Mouse (Mus musculus) limb, embryonic 14.5 days (tissue): ENCODE measurements around the gene Gpr55. TPM values are rescaled to one million over a fixed set of nuclear protein-coding genes. Genes with fewer than 3 reads are reported as not detected.

Experiments
- ATAC-seq: fragments of 200-750 bp; cut with Nextera tagmentation; 2 replicates; pipeline ENCODE4 v1.8.0; 2017; ENCODE audit warnings: low read depth, moderate number of reproducible peaks, moderate TSS enrichment; ENCODE audit not compliant: low FRiP score
- DNase-seq: peaks from one replicate; pipeline ENCODE4 v3.0.0-alpha.2; 2015; ENCODE audit warnings: low spot score
- H3K27ac ChIP-seq: fragments of 300-500 bp; sonication (generic); replicated peaks from 2 replicates; pipeline ENCODE4 v1.5.1; 2014; ENCODE audit warnings: low read depth, mild to moderate bottlenecking, low read length, moderate library complexity, mixed read lengths
- H3K27me3 ChIP-seq: fragments of 300-500 bp; sonication (generic); 2 replicates; pipeline ENCODE4 v1.6.1; 2014; ENCODE audit warnings: low read length, mixed read lengths; ENCODE audit not compliant: control insufficient read depth, insufficient read depth
- H3K36me3 ChIP-seq: fragments of 300-500 bp; sonication (generic); 2 replicates; pipeline ENCODE4 v1.6.1; 2014; ENCODE audit warnings: mild to moderate bottlenecking, low read length, moderate library complexity, mixed read lengths; ENCODE audit not compliant: control insufficient read depth, insufficient read depth
- H3K4me1 ChIP-seq: fragments of 300-500 bp; sonication (generic); 2 replicates; pipeline ENCODE4 v1.6.1; 2014; ENCODE audit warnings: antibody characterized with exemption, low read length, mixed read lengths; ENCODE audit not compliant: control insufficient read depth, insufficient read depth
- H3K4me2 ChIP-seq: fragments of 300-500 bp; sonication (generic); replicated peaks from 2 replicates; pipeline ENCODE4 v1.6.1; 2014; ENCODE audit warnings: low read depth, mild to moderate bottlenecking, low read length, moderate library complexity; ENCODE audit not compliant: severe bottlenecking
- H3K4me3 ChIP-seq: fragments of 300-500 bp; sonication (generic); replicated peaks from 2 replicates; pipeline ENCODE4 v1.5.1; 2014; ENCODE audit warnings: low read length
- H3K9ac ChIP-seq: fragments of 300-500 bp; sonication (generic); 2 replicates; pipeline ENCODE4 v1.6.1; 2014; ENCODE audit warnings: mild to moderate bottlenecking, low read depth, low read length, moderate library complexity; ENCODE audit not compliant: severe bottlenecking
- H3K9me3 ChIP-seq: fragments of 300-500 bp; sonication (generic); 2 replicates; pipeline ENCODE4 v1.6.1; 2016; ENCODE audit warnings: low read length; ENCODE audit not compliant: control insufficient read depth
- POLR2A ChIP-seq: fragments of 200-500 bp; IDR thresholded peaks from 2 replicates; pipeline ENCODE4 v1.8.0; 2012; ENCODE audit warnings: inconsistent platforms, mild to moderate bottlenecking, moderate library complexity, borderline replicate concordance; ENCODE audit not compliant: insufficient read depth, insufficient read length; ENCODE audit errors: extremely low read depth
- WGBS: fragments of 180-500 bp; shearing (Covaris S2); extraction: QIAGEN DNeasy Blood & Tissue Kit; methylation state at CpG from one replicate; pipeline ENCODE4 v1.1.7; 2014; 5-methylcytosine and 5-hydroxymethylcytosine counted together
- polyA plus RNA-seq, 2 experiments: library from polyadenylated mRNA; depleted of rRNA in 1 of 2; stranded (reverse) in 1 of 2; unstranded in 1 of 2; fragments of >200 nt; fragmentation: Nextera tagmentation in 1 of 2; extraction: Ambion mirVana in 1 of 2; gene quantifications; 2 replicates each; pipeline versions ENCODE4 v1.2.1 to v1.2.3; 2012 to 2014

The Gpr55 gene
- polyA plus RNA-seq, 2 experiments = 0.11 TPM; not detected in 1

GRCm38 (mm10) chr1:85928057-85928687 is 32.6 kb downstream of the Gpr55 start, which contains the start of gene 4933407L21Rik:
Gene 4933407L21Rik, plus strand, starts transcription at chr1:85928483.
- WGBS = 59% methylated on average over 4 of the region's 4 CpGs
- ATAC-seq = peak; percentile 86

DNA sequence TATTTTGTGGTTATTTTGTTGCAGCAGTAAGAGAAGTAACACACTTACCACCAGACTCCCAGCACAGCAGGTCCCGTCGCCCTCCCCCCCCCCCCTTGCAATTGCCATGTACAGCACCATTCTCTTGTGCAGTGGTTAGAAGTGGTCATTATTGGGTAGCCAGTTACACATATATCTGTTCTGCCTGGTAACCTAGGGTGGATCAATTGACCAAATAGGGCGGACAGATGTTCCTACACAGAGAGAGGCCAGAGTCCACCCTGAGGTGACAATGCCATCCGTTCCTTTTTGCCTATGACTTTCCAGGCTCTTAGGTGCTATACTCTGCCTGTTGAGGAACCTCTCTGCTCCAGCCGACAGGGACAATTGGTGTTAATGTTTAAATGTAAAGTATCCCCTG is 35.6 kb downstream of the Gpr55 start:
- ATAC-seq = no peak
- Histone ChIP-seq H3K36me3 (no peaks in the 10 kb centered on the region), H3K9ac (no peak overlapping the region)

More at GRCm38 (mm10) chr1:85928057-85928687, 32.6 kb downstream of the Gpr55 start, which contains the start of gene 4933407L21Rik:
- Histone ChIP-seq H3K36me3 (no peaks in the 10 kb centered on the region), H3K9me3 (no peaks in the 10 kb centered on the region), H3K4me2 (0 out of 2 replicates have a peak within 1 kb of the TSS, but pooled peaks have one; percentile 7), H3K27ac (peak within 1 kb of the TSS; percentile 58), H3K9ac (no peak within 1 kb of the TSS), H3K4me3 (no peak within 1 kb of the TSS), H3K27me3 (no peaks in the 10 kb centered on the region), H3K4me1 (peaks cover 20% of the 10 kb centered on the region)
- DNase-seq = peak; percentile 92
- no peak for TF ChIP-seq POLR2A

DNA sequence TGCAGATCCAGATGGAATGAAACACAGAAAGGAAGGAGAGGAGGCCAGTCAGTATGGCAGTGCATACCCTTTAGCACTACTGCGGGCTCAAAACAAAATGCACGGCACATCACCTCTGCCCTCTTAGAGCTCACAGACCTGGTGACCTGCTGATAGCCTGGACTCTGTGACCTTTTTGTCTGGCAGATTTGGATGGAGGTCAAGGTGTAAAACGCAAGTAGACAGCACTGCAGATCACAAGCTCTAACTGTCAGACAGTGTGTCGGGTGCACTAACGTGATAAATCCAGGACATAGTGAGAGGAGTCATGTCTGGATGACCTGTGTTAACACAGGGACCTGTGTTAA is 38.0 kb downstream of the Gpr55 start:
- Histone ChIP-seq H3K9me3 (no peaks in the 10 kb centered on the region), H3K27me3 (no peaks in the 10 kb centered on the region), H3K4me3 (no peak overlapping the region), H3K9ac (no peak overlapping the region), H3K27ac (no peak overlapping the region), H3K4me2 (no peak overlapping the region), H3K4me1 (peaks cover 3% of the 10 kb centered on the region; the same call in 1 of the 2 replicates), H3K36me3 (no peaks in the 10 kb centered on the region)
- TF ChIP-seq POLR2A = no peak
- WGBS = 72% methylated on average over 5 of the region's 5 CpGs
- DNase-seq = no peak
- no peak for ATAC-seq

More for the DNA sequence above, 35.6 kb downstream of the Gpr55 start:
- Histone ChIP-seq H3K27me3 (no peaks in the 10 kb centered on the region), H3K4me3 (no peak overlapping the region), H3K4me2 (no peak overlapping the region), H3K4me1 (peaks cover 15% of the 10 kb centered on the region), H3K27ac (no peak overlapping the region), H3K9me3 (no peaks in the 10 kb centered on the region)
- no peak for DNase-seq
- no peak for TF ChIP-seq POLR2A
- 64% methylated on average over 5 of the region's 5 CpGs for WGBS

GRCm38 (mm10) chr1:85922127-85922864 is 38.5 kb downstream of the Gpr55 start:
- Histone ChIP-seq H3K4me2 (no peak overlapping the region), H3K36me3 (no peaks in the 10 kb centered on the region), H3K27me3 (no peaks in the 10 kb centered on the region), H3K4me3 (no peak overlapping the region), H3K27ac (no peak overlapping the region), H3K9ac (no peak overlapping the region), H3K9me3 (no peaks in the 10 kb centered on the region), H3K4me1 (no peaks in the 10 kb centered on the region)
- WGBS = 68% methylated on average over 7 of the region's 7 CpGs
- DNase-seq (no peak), ATAC-seq (0 out of 2 replicates have a peak, but pooled peaks have one; percentile 28)
- no peak for TF ChIP-seq POLR2A

DNA sequence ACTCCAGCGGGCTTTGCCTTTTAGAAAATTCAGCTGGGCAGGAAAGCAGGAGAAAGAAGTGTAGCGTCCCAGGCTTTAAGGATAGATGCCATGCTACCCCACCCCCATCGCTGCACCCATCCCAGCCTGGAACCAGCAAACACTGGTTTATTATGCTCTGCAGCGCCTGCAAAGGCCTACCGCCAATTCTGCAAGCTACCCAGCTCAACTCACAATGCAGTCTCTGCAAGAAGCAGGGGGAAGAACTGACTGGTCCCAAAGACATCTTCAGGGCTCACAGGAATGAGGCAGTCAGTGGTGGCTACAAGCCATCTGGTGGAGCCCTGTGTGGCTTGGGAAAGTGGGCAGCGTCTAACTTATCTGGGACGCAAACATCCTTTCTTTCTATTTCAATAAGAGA is 39.1 kb downstream of the Gpr55 start:
- no peaks in the 10 kb centered on the region for H3K4me1 ChIP-seq
- H3K9me3 ChIP-seq = no peaks in the 10 kb centered on the region
- no peak for TF ChIP-seq POLR2A
- DNase-seq = no peak
- H3K4me2 ChIP-seq = no peak overlapping the region
- H3K4me3 ChIP-seq = no peak overlapping the region
- no peaks in the 10 kb centered on the region for H3K27me3 ChIP-seq
- no peaks in the 10 kb centered on the region for H3K36me3 ChIP-seq
- no peak for ATAC-seq
- H3K27ac ChIP-seq = no peak overlapping the region
- WGBS = 89% methylated on average over 7 of the region's 7 CpGs
- no peak overlapping the region for H3K9ac ChIP-seq
